Mouse (Mus musculus): ENCODE measurements around the gene Mmp15. TPM values are rescaled to one million over a fixed set of nuclear protein-coding genes. Genes with fewer than 3 reads are reported as not detected.

Mmp15 gene
- polyA plus RNA-seq, 1 experiment from 2014 or later: 15.3 TPM

DNA sequence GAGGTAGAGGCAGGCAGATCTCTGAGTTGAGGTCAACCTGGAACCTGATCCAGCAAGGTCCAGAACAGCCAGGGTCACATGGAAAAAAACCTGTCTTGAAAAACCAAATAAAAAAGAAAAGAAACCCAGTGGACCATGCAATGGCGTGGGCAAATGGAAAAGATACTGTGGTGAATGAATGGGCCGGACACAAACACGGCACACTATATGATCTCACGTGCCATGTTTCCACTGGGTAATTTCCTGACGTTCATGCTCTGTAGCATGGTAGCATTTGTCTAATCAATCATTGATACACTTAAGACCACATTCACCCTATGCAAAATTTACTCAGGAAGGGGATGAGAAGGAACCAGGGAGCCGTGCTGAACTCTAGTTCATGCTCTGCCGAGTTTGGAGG is 39.0 kb downstream of the Mmp15 start:
- H3K4me1 ChIP-seq (ENCODE audit: control insufficient read depth, insufficient read depth, low read length): 0 out of 2 replicates have a peak, but pooled peaks cover 4% of the 10 kb centered on the region
- H3K4me3 ChIP-seq (ENCODE audit: low read depth, low read length): no peak overlapping the region
- H3K4me2 ChIP-seq (ENCODE audit: low read depth, low read length): no peak overlapping the region
- no peaks in the 10 kb centered on the region for H3K27me3 ChIP-seq (replicated peaks; ENCODE audit: control insufficient read depth, insufficient read depth, low read length)
- no peak overlapping the region for H3K27ac ChIP-seq (replicated peaks; ENCODE audit: low read depth, low read length)
- no peak for ATAC-seq (ENCODE audit: low read depth)
- H3K9ac ChIP-seq (ENCODE audit: low read depth, low read length): no peak overlapping the region
- no peaks in the 10 kb centered on the region for H3K9me3 ChIP-seq (ENCODE audit: control insufficient read depth, low read length)
- no peak for DNase-seq (ENCODE audit: low spot score)
- no peaks in the 10 kb centered on the region for H3K36me3 ChIP-seq (ENCODE audit: control insufficient read depth, insufficient read depth, low read length)
- WGBS: 72% methylated on average over 7 of the region's 7 CpGs

DNA sequence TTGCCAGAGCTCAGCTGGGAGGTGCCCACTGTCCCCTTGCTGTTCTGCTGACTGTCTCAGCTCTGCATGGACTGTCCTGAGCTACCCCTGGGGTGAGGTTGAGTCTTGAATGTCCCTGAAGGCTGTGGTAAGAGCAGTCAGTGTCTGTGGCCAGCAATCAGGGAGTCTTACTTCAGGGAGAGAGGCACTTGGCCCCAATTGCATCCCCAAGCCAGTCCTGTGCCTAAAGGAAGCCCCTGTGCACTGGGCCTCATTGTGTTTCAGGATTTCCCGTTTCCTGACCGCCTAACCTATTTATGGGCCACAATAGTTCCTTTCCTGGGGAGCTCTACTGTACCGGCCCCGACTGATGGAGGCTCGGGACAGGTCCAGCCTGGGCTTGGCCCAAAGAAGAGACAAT is 40.5 kb downstream of the Mmp15 start:
- Histone ChIP-seq H3K4me1 (ENCODE audit: control insufficient read depth, insufficient read depth, low read length) (peaks cover 13% of the 10 kb centered on the region), H3K9ac (ENCODE audit: low read depth, low read length) (no peak overlapping the region), H3K4me2 (ENCODE audit: low read depth, low read length) (no peak overlapping the region), H3K27ac (replicated peaks; ENCODE audit: low read depth, low read length) (no peak overlapping the region; the same call in 1 of the 2 replicates), H3K27me3 (replicated peaks; ENCODE audit: control insufficient read depth, insufficient read depth, low read length) (no peaks in the 10 kb centered on the region), H3K9me3 (ENCODE audit: control insufficient read depth, low read length) (no peaks in the 10 kb centered on the region), H3K4me3 (ENCODE audit: low read depth, low read length) (no peak overlapping the region), H3K36me3 (ENCODE audit: control insufficient read depth, insufficient read depth, low read length) (no peaks in the 10 kb centered on the region)
- DNase-seq (ENCODE audit: low spot score) (no peak), ATAC-seq (ENCODE audit: low read depth) (0 out of 2 replicates have a peak, but pooled peaks have one; percentile 30)
- WGBS: 80% methylated on average over 5 of the region's 5 CpGs

DNA sequence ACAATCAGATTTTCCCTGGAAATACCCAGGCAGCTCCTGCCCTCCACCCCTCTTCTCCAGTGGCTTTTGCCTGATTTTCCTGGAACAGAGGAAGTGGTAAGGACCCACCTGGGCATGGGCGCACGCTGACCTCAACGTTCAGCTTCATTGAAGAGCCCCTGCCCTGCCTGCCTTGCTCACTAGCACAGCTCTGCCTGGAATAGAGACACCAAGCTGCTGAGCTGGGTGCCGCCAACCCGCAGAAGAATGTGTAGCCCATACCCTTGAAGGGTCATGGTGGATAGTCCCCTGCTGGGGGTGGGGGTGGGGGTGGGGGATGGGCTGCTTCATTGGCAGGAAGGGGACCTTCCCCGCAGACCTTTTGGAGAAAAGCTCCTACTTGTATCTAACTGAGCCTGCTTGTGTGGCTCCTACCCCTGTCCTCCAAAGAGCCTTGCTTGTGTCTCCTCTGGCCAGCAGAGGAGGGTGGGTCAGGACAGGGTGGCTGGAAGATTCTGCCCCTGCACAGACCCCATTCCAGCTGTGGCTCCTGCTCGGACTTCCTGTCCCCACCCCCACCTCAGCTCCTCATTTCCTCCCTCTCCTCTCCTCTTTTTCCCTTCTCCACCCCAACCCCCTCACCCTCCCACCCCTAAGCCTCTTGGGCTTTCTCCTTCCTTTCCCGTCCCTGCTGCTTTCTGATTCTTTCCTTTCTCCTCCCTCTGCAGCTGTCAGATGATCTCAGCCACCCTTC is 43.3 kb downstream of the Mmp15 start:
- H3K4me2 ChIP-seq (ENCODE audit: low read depth, low read length): no peak overlapping the region
- DNase-seq (ENCODE audit: low spot score) (no peak), ATAC-seq (ENCODE audit: low read depth) (no peak)
- no peak overlapping the region for H3K9ac ChIP-seq (ENCODE audit: low read depth, low read length)
- no peaks in the 10 kb centered on the region for H3K36me3 ChIP-seq (ENCODE audit: control insufficient read depth, insufficient read depth, low read length)
- peak overlapping the region; percentile 55 for H3K27ac ChIP-seq (replicated peaks; ENCODE audit: low read depth, low read length)
- H3K9me3 ChIP-seq (ENCODE audit: control insufficient read depth, low read length): no peaks in the 10 kb centered on the region
- 45% methylated on average over 8 of the region's 8 CpGs for WGBS
- no peaks in the 10 kb centered on the region for H3K27me3 ChIP-seq (replicated peaks; ENCODE audit: control insufficient read depth, insufficient read depth, low read length)
- no peak overlapping the region for H3K4me3 ChIP-seq (ENCODE audit: low read depth, low read length)
- H3K4me1 ChIP-seq (ENCODE audit: control insufficient read depth, insufficient read depth, low read length): peaks cover 13% of the 10 kb centered on the region

- ATAC-seq (ENCODE audit: low read depth): peak; percentile 31; the same call in 1 of the 2 replicates
- DNase-seq (ENCODE audit: low spot score): peak; percentile 51
- no peak overlapping the region for H3K4me2 ChIP-seq (ENCODE audit: low read depth, low read length)
- no peak overlapping the region for H3K9ac ChIP-seq (ENCODE audit: low read depth, low read length)
- H3K9me3 ChIP-seq (ENCODE audit: control insufficient read depth, low read length): no peaks in the 10 kb centered on the region
- 42% methylated on average over 11 of the region's 11 CpGs for WGBS
- peak overlapping the region; percentile 48; the same call in 1 of the 2 replicates for H3K27ac ChIP-seq (replicated peaks; ENCODE audit: low read depth, low read length)
- peaks cover 13% of the 10 kb centered on the region for H3K4me1 ChIP-seq (ENCODE audit: control insufficient read depth, insufficient read depth, low read length)
- no peaks in the 10 kb centered on the region for H3K36me3 ChIP-seq (ENCODE audit: control insufficient read depth, insufficient read depth, low read length)
- H3K4me3 ChIP-seq (ENCODE audit: low read depth, low read length): no peak overlapping the region
- H3K27me3 ChIP-seq (replicated peaks; ENCODE audit: control insufficient read depth, insufficient read depth, low read length): no peaks in the 10 kb centered on the region
Measured at GRCm38 (mm10) chr8:95396752-95397151, 44.7 kb downstream of the Mmp15 start.

DNA sequence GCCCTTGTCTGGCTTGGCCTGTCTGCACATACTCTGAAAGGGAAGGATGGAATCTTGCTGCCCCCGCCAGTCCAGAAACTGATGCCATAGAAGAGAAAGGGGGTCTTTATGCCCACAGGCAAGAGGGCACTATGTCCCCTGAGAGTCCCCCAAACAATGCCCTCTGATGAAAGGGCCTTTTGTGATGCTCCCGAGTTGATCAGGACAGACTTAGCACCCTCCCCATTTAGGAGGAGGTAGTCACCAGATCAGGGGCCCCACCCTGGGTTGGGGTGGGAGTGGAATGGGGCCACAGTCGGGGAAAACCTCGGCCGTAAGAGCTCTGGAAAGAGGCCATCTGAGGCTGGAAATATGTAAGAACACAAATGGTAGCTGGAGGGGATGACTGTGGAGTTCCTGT is 45.1 kb downstream of the Mmp15 start:
- H3K4me3 ChIP-seq (ENCODE audit: low read depth, low read length): no peak overlapping the region
- 0 out of 2 replicates have a peak overlapping the region, but pooled peaks have one; percentile 48 for H3K27ac ChIP-seq (replicated peaks; ENCODE audit: low read depth, low read length)
- ATAC-seq (ENCODE audit: low read depth): peak; percentile 26; the same call in 1 of the 2 replicates
- no peak overlapping the region for H3K9ac ChIP-seq (ENCODE audit: low read depth, low read length)
- H3K4me2 ChIP-seq (ENCODE audit: low read depth, low read length): no peak overlapping the region
- H3K9me3 ChIP-seq (ENCODE audit: control insufficient read depth, low read length): no peaks in the 10 kb centered on the region
- H3K27me3 ChIP-seq (replicated peaks; ENCODE audit: control insufficient read depth, insufficient read depth, low read length): no peaks in the 10 kb centered on the region
- no peak for DNase-seq (ENCODE audit: low spot score)
- WGBS: 31% methylated on average over 5 of the region's 5 CpGs
- no peaks in the 10 kb centered on the region for H3K36me3 ChIP-seq (ENCODE audit: control insufficient read depth, insufficient read depth, low read length)
- peaks cover 13% of the 10 kb centered on the region for H3K4me1 ChIP-seq (ENCODE audit: control insufficient read depth, insufficient read depth, low read length)

GRCm38 (mm10) chr8:95399131-95399530 is 47.1 kb downstream of the Mmp15 start:
- WGBS: 76% methylated on average over 5 of the region's 9 CpGs
- Histone ChIP-seq H3K36me3 (ENCODE audit: control insufficient read depth, insufficient read depth, low read length) (no peaks in the 10 kb centered on the region), H3K27ac (replicated peaks; ENCODE audit: low read depth, low read length) (no peak overlapping the region), H3K4me3 (ENCODE audit: low read depth, low read length) (no peak overlapping the region), H3K9ac (ENCODE audit: low read depth, low read length) (no peak overlapping the region), H3K27me3 (replicated peaks; ENCODE audit: control insufficient read depth, insufficient read depth, low read length) (no peaks in the 10 kb centered on the region), H3K4me2 (ENCODE audit: low read depth, low read length) (no peak overlapping the region), H3K4me1 (ENCODE audit: control insufficient read depth, insufficient read depth, low read length) (peaks cover 13% of the 10 kb centered on the region), H3K9me3 (ENCODE audit: control insufficient read depth, low read length) (no peaks in the 10 kb centered on the region)
- DNase-seq (ENCODE audit: low spot score): no peak
- no peak; the same call in 1 of the 2 replicates for ATAC-seq (ENCODE audit: low read depth)

- no peak overlapping the region for H3K27ac ChIP-seq (replicated peaks; ENCODE audit: low read depth, low read length)
- 75% methylated on average over 7 of the region's 7 CpGs for WGBS
Measured at GRCm38 (mm10) chr8:95401091-95401490, 49.0 kb downstream of the Mmp15 start.

GRCm38 (mm10) chr8:95409518-95409917 is 57.5 kb downstream of the Mmp15 start:
- ATAC-seq (ENCODE audit: low read depth) (no peak), DNase-seq (ENCODE audit: low spot score) (no peak)
- H3K4me3 ChIP-seq (ENCODE audit: low read depth, low read length): no peak overlapping the region
- no peak overlapping the region for H3K9ac ChIP-seq (ENCODE audit: low read depth, low read length)
- H3K27me3 ChIP-seq (replicated peaks; ENCODE audit: control insufficient read depth, insufficient read depth, low read length): no peaks in the 10 kb centered on the region
- WGBS: 72% methylated on average over 5 of the region's 5 CpGs
- H3K9me3 ChIP-seq (ENCODE audit: control insufficient read depth, low read length): 0 out of 2 replicates have a peak, but pooled peaks cover 4% of the 10 kb centered on the region
- no peak overlapping the region for H3K4me2 ChIP-seq (ENCODE audit: low read depth, low read length)
- H3K4me1 ChIP-seq (ENCODE audit: control insufficient read depth, insufficient read depth, low read length): no peaks in the 10 kb centered on the region
- no peak overlapping the region for H3K27ac ChIP-seq (replicated peaks; ENCODE audit: low read depth, low read length)
- no peaks in the 10 kb centered on the region for H3K36me3 ChIP-seq (ENCODE audit: control insufficient read depth, insufficient read depth, low read length)

More at GRCm38 (mm10) chr8:95401091-95401490, 49.0 kb downstream of the Mmp15 start:
- Histone ChIP-seq H3K9ac (ENCODE audit: low read depth, low read length) (no peak overlapping the region), H3K4me1 (ENCODE audit: control insufficient read depth, insufficient read depth, low read length) (peaks cover 9% of the 10 kb centered on the region), H3K27me3 (replicated peaks; ENCODE audit: control insufficient read depth, insufficient read depth, low read length) (no peaks in the 10 kb centered on the region), H3K36me3 (ENCODE audit: control insufficient read depth, insufficient read depth, low read length) (no peaks in the 10 kb centered on the region), H3K4me2 (ENCODE audit: low read depth, low read length) (no peak overlapping the region), H3K9me3 (ENCODE audit: control insufficient read depth, low read length) (no peaks in the 10 kb centered on the region), H3K4me3 (ENCODE audit: low read depth, low read length) (no peak overlapping the region)
- DNase-seq (ENCODE audit: low spot score) (peak; percentile 63), ATAC-seq (ENCODE audit: low read depth) (0 out of 2 replicates have a peak, but pooled peaks have one; percentile 24)
